Mouse (Mus musculus): ENCODE results near the gene Chrnb2.
"Not testable (repeated sequence)": the region's sequence is repeated elsewhere in the genome, so short reads cannot be mapped to it uniquely, and the experiment has no call there.

Gene Chrnb2

DNA sequence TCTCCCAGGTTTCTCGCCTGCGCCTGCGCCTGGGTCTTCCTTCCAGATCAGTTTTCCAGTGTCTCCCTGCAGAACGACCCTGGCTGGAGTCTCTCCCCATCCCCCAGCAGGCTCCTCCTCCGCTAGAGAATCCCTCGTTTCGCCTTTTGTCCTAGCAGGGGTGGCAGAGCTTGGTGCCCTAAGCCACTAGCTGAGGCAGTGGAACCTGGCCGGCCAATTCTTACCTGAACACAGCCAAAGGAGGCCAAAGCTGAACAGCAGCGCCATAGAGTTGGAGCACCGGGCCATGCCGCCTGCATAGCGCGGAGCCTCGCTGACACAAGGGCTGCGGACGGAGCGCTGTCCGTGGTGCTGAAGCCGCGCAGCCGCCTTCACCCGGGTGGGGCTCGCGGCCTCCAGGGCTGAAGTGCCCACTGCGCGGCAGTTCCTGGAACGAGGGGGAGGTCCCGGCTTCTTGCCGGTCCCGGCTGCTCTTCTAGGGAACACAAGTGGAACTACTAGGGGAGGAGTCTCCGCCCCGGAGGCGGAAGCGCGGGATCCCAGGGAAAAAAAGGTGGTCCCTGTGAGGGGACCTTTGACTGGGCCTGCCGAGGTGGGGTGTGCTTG lies at the start of gene Chrnb2:
Gene Chrnb2, minus strand, starts transcription at position 514 of the 606 bp plus-strand sequence.
- DNase-seq (ENCODE audit: low spot score) = no peak

DNA sequence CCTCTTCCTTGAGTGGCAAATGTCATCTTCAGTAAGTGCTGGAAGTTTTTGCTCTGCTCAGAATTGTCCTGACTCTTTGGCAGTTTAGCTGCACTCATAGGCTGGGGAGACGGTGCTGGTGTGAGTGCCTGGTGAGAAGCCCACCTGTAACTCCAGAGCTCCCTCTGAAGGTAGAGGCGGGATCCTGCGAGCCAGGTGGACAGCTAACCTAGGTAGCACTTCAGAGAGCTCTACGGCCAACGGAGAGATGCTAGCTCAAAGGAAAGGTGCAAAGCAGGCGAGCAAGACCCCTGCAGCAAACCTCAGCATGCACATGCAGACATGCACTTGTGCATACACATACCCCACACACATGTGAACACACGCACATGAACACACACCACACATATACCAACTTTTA lies 49.6 kb upstream of the Chrnb2 start:
- DNase-seq (ENCODE audit: low spot score) = no peak

DNA sequence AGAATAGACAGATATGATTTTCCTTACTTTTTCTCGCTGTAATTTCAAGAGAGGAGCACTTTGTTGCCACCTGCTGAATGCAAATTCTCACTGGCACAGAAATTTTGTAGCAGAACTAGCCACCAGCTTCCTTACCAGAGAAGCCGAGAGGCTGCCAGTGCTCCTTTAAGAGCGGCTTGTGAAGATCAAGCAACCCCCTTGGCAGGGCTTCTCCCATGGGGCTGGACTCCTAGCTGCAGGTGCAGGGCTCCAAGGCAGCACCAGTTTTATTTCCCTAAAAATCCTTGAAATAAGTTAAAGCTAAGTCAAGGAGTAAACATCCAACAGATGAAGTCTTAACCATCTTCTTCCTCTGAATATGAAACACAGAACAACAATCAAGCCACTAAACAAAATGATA lies 47.7 kb upstream of the Chrnb2 start:
- DNase-seq (ENCODE audit: low spot score) = no peak

DNA sequence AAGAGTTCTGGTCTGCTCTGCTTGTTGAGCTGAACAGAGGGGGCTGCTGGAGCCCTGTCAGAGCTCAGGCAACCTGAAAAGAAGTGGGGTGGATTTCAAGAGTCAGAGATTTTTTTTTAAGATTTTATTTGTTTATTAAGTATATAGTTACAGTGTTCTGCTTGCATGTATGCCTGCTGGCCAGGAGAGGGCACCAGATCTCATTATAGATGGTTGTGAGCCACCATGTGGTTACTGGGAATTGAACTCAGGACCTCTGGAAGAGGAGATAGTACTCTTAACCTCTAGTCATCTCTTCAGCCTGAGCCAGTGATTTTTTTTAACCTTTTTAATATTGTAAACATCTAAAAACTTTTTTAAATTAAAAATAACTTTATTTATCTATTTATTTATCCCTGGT lies 46.4 kb upstream of the Chrnb2 start:
- DNase-seq (ENCODE audit: low spot score) = no peak

DNA sequence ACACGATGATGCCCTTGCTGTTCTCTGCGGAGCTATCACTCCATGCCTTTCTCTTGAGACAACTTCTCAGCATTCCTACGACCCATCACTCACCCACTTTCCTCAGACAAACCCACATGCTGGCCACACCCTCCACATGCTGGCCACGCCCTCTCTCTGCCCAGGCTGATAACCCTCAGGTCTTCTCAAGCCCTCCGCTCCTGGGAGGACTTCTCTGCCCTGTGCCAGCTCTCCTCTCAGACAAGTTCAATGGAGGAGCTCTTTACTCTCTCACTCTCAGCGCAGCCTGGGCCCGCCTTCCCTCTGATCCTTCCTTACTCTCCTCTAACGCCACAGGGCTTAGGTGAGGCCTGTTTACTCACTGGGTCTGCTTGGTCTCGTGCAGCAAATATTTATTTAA lies 44.2 kb upstream of the Chrnb2 start:
- DNase-seq (ENCODE audit: low spot score) = no peak

DNA sequence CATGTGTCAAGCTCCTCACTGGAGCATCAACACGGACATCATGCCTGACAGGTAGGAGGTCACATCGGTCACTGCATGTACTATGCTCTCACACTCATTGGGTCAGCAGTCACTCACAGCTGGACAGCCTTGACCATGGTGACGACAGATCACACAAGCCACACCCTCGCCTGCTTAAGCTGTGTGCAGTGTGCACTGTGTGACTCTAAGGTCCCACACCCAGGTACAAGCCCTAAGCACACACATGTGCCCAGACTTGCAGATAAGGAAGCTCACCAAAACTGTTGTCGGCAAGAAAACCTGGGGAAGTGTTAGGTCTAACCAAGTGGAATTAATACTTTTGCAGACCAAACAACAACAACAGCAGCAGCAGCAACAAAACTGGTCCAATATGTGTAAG lies 43.4 kb upstream of the Chrnb2 start:
- DNase-seq (ENCODE audit: low spot score) = no peak

DNA sequence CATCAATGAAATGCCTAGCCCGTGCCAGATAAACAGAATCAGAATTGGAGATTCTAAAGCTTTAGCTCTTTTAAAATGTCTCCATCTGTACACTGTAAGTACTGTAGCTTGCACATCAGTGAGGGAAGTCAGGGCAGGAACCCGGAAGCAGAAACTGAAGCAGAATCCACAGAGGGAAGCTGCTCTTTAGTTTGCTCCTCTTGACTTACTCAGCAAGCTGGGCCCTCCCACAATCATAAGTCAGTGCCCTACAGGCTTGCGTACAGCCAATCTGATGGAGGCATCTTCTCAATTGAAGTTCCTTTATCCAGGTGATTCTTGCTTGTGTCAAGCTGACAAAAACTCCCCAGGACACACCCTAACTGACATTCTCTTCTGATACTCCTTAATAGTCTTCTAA lies 42.7 kb upstream of the Chrnb2 start:
- DNase-seq (ENCODE audit: low spot score) = no peak

DNA sequence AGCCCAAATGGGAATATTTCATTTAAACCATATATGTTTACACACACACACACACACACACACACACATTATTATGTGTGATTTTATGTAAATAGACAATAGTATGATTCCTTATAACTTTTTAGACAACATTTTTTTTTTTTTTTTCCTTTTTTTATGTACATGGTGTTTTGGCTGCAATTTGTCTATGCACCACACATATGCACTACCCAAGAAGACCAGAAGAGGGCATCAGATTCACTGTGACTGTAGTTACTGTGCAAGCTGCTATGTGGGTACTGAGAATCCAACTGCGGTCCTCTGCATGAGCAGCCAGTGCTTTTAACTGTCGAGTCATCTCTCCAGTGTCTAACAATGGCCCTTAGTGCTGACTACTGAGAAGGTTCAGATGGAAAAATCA lies 42.3 kb upstream of the Chrnb2 start:
- no peak for DNase-seq (ENCODE audit: low spot score)

DNA sequence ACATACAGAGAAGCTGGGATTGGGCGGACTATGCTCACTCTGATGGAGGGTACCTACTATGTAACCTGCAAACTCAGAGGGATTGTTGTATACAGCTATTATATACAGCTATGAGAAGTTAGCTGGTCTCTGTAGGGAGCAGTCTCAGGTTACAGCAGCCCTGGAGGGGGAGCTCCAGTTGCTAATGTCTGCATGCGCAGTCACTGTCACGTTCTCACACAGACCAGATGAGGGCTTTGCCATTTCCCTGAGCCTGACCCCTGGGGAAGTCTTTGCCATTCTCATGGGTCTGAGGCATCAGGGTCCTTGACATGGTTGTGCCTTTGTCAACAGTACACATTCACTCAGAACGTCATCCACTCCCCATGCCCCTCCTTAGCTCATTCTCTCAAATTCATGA lies 40.7 kb upstream of the Chrnb2 start:
- no peak for DNase-seq (ENCODE audit: low spot score)

DNA sequence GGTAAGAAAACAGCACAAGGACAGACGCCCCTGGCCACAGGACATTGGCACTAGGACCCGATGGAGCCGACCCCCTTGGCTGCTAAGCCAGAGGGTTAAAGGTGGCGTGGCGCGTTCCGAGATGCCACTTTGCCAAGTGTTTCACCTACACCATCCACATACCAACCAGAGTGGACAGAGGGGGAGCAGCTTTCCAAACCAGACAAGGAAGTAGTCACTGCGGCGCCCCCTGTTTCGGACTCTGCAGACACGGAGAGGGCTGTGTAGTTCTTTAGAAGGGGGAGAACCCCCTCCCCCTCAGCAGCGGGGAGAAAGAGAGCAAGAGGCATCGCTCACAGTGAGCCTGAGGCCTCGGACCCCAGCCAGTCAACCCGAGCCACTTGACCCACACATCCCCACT lies 38.4 kb upstream of the Chrnb2 start:
- DNase-seq (ENCODE audit: low spot score) = no peak

DNA sequence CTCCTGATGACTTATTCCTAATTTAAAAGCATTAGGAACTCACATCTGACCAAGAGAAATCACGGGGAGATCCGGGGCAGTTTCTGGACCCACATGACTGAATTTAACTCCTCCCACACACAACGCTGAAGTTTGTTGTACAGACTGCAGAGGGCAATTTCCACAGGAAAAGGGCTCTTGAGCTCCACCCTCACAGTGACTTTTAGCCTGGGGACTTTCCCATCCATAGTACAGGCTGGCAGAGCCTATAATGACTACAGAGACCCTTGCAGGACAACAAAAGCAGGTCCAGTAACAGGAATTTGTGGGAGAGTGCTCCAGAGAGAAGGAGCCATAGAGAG lies 37.0 kb upstream of the Chrnb2 start:
- no peak for DNase-seq (ENCODE audit: low spot score)

DNA sequence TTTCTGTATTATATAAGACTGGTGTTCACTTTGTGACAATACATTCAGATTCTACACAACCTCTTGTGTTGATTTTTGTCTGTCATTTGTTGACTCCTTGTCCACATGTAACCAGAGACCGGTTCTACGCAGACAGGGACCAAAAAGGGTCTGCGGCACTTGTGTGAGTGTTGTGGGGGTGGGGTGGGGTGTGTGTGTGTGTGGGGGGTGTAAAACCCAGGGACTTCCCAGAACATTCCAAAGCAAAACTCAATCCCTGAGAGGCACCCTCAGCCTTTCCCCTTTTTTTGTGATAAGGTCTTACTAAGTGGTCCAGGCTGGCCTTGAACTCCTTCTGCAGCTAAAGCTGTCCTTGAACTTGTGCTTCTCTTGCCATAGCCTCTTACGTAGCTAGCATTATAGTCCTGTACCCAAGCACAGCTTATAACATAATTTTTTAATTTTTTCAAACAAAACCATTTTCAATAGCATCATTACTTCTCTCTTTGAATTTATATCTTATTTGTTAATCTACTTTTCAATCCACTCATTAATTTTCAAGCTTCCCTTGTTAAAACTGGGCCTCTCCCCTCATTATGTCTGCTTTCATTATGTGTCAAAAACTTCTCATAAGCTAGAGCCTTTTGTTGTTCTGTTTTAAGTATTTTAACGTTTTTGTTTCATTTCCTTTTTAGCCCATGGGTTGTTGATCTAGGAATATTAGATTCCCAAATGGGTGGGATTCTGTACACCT lies 36.5 kb upstream of the Chrnb2 start:
- DNase-seq (ENCODE audit: low spot score) = no peak

DNA sequence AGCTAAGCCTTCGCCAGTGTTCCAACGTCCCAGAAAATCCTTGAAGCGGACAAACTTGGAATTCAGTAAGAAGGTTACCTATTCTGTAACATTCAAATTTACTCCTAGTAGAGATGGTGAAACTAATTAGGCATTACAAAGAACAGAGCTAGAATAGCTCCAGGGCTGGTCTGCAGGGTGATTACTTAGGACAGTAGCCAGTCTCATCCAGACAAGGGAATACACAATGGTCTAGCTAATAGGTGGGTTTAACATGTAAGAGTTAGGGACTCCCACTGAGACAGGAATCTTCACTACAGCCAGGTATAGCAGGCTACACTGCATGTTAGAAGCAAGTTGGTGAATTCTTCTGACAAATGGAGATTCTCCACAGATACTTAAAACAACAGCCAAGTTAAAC lies 35.6 kb upstream of the Chrnb2 start:
- not testable (repeated sequence) for DNase-seq (ENCODE audit: low spot score)

DNA sequence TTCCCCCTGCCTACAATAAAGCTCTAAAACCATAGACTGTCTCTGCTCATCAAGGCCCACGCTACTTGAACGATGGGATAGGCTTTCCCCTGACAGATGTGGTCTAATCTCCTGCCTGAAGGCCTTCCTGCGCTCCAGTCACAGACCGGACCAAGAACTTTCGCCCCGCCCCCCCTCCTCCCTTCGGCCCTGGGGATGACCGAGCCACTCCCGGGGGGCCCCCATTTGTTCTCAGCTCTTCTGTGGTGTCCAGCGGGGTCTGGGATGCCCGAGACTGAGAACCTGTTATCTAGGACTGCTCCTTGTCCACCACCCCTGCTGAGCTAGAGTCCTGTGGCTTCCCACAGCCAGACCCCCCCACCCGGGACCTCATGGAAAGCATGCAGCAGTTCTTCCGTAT lies 35.0 kb upstream of the Chrnb2 start:
- no peak for DNase-seq (ENCODE audit: low spot score)

DNA sequence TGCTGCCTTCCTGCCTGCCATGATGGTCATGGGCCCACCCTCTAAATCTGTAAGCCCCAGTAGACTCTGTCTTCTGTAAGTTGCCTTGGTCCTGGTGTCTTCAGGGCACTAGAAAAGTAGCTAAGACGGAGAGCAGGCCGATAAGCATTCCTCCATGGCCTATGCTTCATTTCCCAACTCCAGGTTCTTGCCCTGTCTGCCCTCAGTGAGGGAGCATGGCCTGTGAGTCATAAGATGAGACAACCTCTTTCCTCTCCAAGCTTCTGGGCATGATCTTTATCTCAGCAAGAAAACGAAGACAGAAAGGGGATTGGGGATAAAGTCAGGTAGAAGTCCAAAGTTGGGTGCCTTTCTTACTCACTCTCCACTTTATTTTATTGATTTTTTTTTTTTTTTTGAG lies 34.1 kb upstream of the Chrnb2 start:
- DNase-seq (ENCODE audit: low spot score) = no peak

DNA sequence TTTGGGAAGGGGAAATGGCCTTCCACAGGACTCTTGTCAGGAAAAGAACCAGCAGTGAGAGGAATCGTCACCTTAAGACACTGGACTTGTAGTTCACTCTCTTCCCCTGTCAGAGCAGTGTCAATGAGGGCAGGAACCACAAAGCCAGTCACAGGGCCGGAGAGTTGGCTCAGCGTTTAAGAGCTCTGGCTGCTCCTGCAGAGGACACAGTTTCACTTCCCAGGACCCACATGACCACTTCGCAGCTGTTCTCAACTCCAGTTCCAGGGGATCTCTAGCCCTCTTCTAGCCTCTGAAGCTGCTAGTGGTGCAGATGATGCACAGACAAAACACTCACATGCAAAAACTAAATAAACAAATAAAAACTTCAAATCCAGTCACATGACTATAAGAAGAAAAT lies 31.9 kb upstream of the Chrnb2 start:
- no peak for DNase-seq (ENCODE audit: low spot score)

DNA sequence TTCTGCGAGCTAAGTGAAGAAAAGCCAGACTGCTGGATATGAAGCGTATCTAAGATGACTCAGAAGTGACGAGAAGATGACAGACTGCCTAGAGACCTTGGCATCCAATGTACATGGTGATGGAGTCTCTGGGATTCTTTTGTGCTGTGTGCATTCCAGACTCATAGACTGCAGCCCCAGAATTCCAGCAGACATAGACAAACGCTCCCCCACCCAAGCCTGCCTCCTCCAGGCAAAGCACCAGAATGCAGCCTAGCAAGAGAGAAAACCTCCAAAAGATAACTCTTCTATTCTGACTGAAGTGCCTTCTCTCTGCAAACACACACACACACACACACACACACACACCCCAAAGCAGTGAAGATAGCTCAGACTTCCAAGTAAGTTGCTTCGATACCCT lies 31.3 kb upstream of the Chrnb2 start:
- DNase-seq (ENCODE audit: low spot score) = no peak

DNA sequence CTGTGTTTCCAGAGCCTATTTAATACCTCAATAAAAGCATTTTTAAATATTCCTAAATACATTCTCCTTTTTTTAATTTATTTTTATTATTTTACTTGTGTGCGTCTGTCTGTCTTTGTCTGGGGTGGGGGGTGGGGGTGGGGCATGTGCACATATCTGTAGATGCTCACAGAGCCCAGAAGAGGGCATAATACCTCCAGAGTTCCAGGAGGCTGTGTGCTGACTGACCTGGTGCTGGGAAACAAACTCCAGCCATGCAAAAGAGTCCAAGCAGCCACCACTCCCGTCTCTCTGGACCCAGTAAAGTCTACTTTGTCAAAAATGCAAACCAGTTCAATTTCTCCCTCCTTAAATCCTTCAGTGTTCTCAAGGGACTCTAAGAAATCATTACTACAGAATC lies 30.2 kb upstream of the Chrnb2 start:
- no peak for DNase-seq (ENCODE audit: low spot score)

DNA sequence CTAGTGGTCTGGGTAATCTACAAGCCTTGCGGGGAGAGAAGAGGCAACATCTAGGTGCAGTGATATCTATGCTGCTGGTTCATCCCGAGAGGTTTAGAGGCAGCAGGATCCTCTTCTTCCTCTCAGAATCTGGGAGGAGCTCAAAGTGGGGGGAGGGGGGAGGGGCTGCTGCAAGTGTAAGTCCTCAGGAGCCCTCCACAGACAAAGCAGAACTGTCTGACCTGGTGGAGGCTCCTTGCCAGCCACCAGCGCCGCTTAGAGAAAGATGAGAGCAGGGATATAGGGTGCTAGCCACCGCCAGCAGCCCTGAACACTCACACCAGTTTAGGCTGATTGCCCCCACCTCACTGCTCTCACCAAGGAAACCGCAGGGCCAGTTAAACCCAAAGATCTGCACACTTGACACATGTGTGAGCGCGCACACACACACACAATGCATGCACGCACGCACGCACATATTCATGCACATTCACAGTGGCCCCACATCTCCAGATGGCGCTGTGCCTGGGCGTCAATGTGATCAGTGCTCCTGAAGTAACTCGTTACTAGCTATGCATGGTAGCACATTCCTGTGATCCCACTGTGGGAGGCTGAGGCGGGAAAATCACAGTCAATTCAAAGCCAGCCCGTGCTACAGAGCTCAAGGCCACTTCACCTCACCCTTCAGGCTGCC lies 24.4 kb upstream of the Chrnb2 start:
- no peak for DNase-seq (ENCODE audit: low spot score)

DNA sequence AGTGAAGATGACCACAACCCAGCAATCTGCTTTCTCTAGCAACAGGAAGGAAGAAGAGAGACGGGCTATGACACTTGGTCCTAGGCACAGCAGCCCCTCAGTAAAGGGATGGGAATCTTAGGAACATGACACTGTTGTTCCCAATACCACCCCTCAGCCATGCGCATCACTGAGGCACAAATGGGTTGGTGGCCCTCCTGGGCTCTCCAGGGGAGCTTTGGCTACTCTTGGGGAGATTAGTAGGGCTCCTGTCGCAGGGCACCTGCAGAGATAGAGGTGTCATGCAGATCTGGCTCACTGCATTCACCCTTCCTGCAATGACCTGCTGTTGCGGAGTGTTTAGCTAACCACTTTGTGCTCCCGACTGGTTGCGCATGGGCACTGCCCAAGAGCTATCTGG lies 21.8 kb upstream of the Chrnb2 start:
- no peak for DNase-seq (ENCODE audit: low spot score)

DNA sequence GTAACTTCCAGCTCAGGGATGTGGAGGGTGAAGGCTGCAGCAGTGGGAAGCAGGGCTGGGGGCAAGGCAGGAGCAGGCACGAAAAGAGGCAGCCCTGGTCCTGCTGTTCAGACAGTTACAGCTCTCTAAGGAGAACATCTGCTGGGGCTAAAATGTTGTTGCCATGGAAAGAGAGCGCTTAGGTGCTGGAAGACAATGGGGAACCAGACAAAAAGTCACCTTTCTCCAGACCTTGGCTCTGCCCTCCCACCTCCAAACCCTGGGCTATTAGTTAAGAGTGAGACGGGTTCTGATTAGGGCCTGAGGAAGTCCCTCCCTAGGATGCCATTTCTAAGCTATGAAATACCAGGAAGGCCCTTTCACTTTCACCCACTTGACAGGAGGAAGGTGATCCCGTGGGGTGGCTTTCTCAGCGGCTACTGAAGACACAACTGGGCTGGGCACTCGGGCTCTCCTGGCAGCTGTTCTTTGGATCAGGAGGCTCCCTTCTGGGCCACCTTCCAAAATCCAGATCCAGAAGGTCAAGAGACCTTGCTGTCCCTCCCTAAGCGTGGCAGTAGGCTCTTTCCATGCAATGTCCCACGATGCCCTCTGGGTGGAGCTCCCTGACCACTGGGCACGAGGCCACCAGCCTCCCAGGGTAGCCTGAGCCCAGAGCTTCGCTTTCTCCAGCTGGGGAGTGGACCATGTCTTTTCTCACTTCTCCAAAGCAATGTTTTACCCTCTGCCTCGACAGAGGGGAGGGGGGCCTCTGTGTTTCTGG lies 20.7 kb upstream of the Chrnb2 start:
- no peak for DNase-seq (ENCODE audit: low spot score)

DNA sequence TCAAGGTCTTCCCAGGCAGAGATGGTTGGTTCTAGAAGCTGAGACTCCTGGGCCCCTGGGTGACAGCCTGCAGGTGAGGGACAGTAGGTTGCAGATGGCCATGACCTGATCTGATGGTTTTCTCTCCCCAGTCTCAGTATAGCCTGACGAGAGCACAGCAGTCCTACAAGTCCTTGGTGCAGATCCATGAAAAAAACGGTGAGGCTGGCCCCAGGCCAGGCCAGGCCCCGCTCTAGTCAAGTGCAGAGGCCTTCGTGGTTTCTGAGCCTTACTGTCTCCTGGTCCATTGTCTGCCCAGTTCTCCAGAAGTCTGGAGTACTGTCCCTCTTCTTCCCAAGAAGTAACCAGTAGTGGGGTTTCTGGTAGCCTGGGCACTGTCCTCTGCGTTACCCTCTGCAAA lies 17.2 kb upstream of the Chrnb2 start:
- DNase-seq (ENCODE audit: low spot score) = no peak

DNA sequence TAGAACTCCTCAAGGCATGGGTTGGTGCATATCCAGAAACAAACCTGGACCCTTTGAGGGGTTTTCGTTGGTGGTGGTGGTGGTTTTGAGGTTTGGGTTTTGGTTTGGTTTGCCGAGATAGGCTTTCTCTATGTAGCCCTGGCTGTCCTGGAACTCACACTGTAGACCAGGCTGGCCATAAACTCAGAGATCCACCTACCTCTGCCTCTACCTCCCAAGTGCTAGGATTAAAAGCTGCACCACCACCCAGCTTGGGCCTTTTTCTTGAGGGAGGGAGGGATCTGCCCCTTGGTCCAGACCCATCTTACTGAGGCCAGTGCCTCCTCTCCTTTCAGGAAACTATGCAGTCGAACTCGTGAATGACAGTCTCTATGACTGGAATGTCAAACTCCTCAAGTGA lies 15.7 kb upstream of the Chrnb2 start:
- no peak for DNase-seq (ENCODE audit: low spot score)
